Mouse (Mus musculus) frontal cortex, postnatal 25 days (tissue): ENCODE results near the gene Tiprl.

Experiments
- DNase-seq, 2 experiments: peaks; one replicate each; pipeline ENCODE4 v3.0.0; 2022; ENCODE audit warnings: low spot score in 2 of 2

Tiprl gene

GRCm38 (mm10) chr1:165201445-165202012, 35.3 kb downstream of the Tiprl start:
- no peak for DNase-seq

GRCm38 (mm10) chr1:165200748-165201147, 36.0 kb downstream of the Tiprl start:
- no peak for DNase-seq

- DNase-seq = no peak
These were observed 37.2 kb downstream of the Tiprl start for GRCm38 (mm10) chr1:165199639-165200038.

GRCm38 (mm10) chr1:165198951-165199350, 37.8 kb downstream of the Tiprl start:
- DNase-seq = no peak

- DNase-seq = no peak
These were observed 38.9 kb downstream of the Tiprl start for GRCm38 (mm10) chr1:165197875-165198274.

- DNase-seq = no peak
These were observed 41.3 kb downstream of the Tiprl start for GRCm38 (mm10) chr1:165195396-165195960.

- DNase-seq = no peak
These were observed 42.2 kb downstream of the Tiprl start for GRCm38 (mm10) chr1:165194662-165195013.

GRCm38 (mm10) chr1:165193880-165194661, 42.7 kb downstream of the Tiprl start, which contains the start of gene Sft2d2:
TSS of gene Sft2d2 (minus strand) at chr1:165194438.
- peak; percentile 37 to 49 for DNase-seq

GRCm38 (mm10) chr1:165193426-165193825, 43.4 kb downstream of the Tiprl start:
- DNase-seq = no peak

GRCm38 (mm10) chr1:165192714-165193264, 44.0 kb downstream of the Tiprl start:
- DNase-seq = no peak

GRCm38 (mm10) chr1:165192102-165192501, 44.7 kb downstream of the Tiprl start:
- no peak for DNase-seq

- DNase-seq = no peak
These were observed 45.2 kb downstream of the Tiprl start for GRCm38 (mm10) chr1:165191611-165192010.

GRCm38 (mm10) chr1:165190571-165191273, 46.1 kb downstream of the Tiprl start:
- no peak for DNase-seq

- no peak for DNase-seq
These were observed 46.7 kb downstream of the Tiprl start for GRCm38 (mm10) chr1:165190068-165190467.

GRCm38 (mm10) chr1:165188806-165189580, 47.8 kb downstream of the Tiprl start:
- DNase-seq = no peak

- DNase-seq = no peak
These were observed 49.4 kb downstream of the Tiprl start for GRCm38 (mm10) chr1:165187357-165187756.

GRCm38 (mm10) chr1:165186491-165186890, 50.3 kb downstream of the Tiprl start:
- no peak for DNase-seq

- DNase-seq = no peak
These were observed 51.7 kb downstream of the Tiprl start for GRCm38 (mm10) chr1:165185116-165185515.

GRCm38 (mm10) chr1:165184178-165184577, 52.6 kb downstream of the Tiprl start:
- no peak for DNase-seq

- DNase-seq = no peak
These were observed 53.4 kb downstream of the Tiprl start for GRCm38 (mm10) chr1:165183400-165183799.

GRCm38 (mm10) chr1:165179321-165179720, 57.5 kb downstream of the Tiprl start:
- no peak for DNase-seq
